Mouse (Mus musculus) midbrain, postnatal 0 days (tissue): ENCODE measurements around the gene 4931428F04Rik. TPM values are rescaled to one million over a fixed set of nuclear protein-coding genes. Genes with fewer than 3 reads are reported as not detected.

Experiments used
- ATAC-seq: fragments of 200-750 bp; cut with Nextera tagmentation; 2 replicates; pipeline ENCODE4 v1.8.0; 2017; ENCODE audit warnings: moderate number of reproducible peaks, mild to moderate bottlenecking, moderate TSS enrichment, moderate library complexity; ENCODE audit not compliant: low FRiP score
- DNase-seq: peaks from one replicate; pipeline ENCODE4 v3.0.0-alpha.2; 2015; ENCODE audit warnings: low spot score
- H3K27ac ChIP-seq: fragments of 300-500 bp; sonication (generic); 2 replicates; pipeline ENCODE4 v1.5.1; 2014; ENCODE audit warnings: low read depth, mild to moderate bottlenecking, low read length, mixed read lengths
- H3K27me3 ChIP-seq: fragments of 300-500 bp; sonication (generic); 2 replicates; pipeline ENCODE4 v1.6.1; 2014; ENCODE audit warnings: low read length, control low read depth, mixed read lengths; ENCODE audit not compliant: insufficient read depth
- H3K36me3 ChIP-seq: fragments of 300-500 bp; sonication (generic); 2 replicates; pipeline ENCODE4 v1.6.1; 2014; ENCODE audit warnings: low read length, control low read depth, mixed read lengths; ENCODE audit not compliant: insufficient read depth
- H3K4me1 ChIP-seq: fragments of 300-500 bp; sonication (generic); 2 replicates; pipeline ENCODE4 v1.6.1; 2014; ENCODE audit warnings: mild to moderate bottlenecking, control low read depth, antibody characterized with exemption, low read length, mixed read lengths; ENCODE audit not compliant: insufficient read depth
- H3K4me2 ChIP-seq: fragments of 300-500 bp; sonication (generic); 2 replicates; pipeline ENCODE4 v1.6.1; 2014; ENCODE audit warnings: low read depth, mild to moderate bottlenecking, low read length, mixed read lengths; ENCODE audit not compliant: poor library complexity, severe bottlenecking
- H3K4me3 ChIP-seq: fragments of 300-500 bp; sonication (generic); 2 replicates; pipeline ENCODE4 v1.5.1; 2014; ENCODE audit warnings: low read depth, mild to moderate bottlenecking, low read length, moderate library complexity
- H3K9ac ChIP-seq: fragments of 300-500 bp; sonication (generic); replicated peaks from 2 replicates; pipeline ENCODE4 v1.6.1; 2014; ENCODE audit warnings: mild to moderate bottlenecking, low read length, moderate library complexity, mixed read lengths; ENCODE audit not compliant: poor library complexity, severe bottlenecking
- H3K9me3 ChIP-seq: fragments of 300-500 bp; sonication (generic); 2 replicates; pipeline ENCODE4 v1.6.1; 2016; ENCODE audit warnings: low read length, control low read depth
- CTCF ChIP-seq: IDR thresholded peaks from 2 replicates; pipeline ENCODE4 v1.5.1; 2016; ENCODE audit warnings: antibody characterized with exemption, mild to moderate bottlenecking
- WGBS: fragments of 180-500 bp; shearing (Covaris S2); extraction: QIAGEN DNeasy Blood & Tissue Kit; methylation state at CpG from one replicate; pipeline ENCODE4 v1.1.7; 2014; 5-methylcytosine and 5-hydroxymethylcytosine counted together
- polyA plus RNA-seq: library from polyadenylated mRNA; unstranded; fragments of >200 nt; fragmentation: Nextera tagmentation; extraction: Ambion mirVana; gene quantifications from 2 replicates; pipeline ENCODE4 v1.2.1, GENCODE M21; 2015
- total RNA-seq: library from RNA; depleted of rRNA; stranded (reverse); fragments of >200 nt; gene quantifications from 2 replicates; pipeline ENCODE4 v1.2.3, GENCODE M21; 2014

Gene 4931428F04Rik
- total and polyA plus RNA-seq, 2 experiments from 2014 or later, result 63.6 to 131 TPM

GRCm38 (mm10) chr8:105253766-105254151, 35.9 kb downstream of the 4931428F04Rik start:
- Histone ChIP-seq H3K9ac (peak overlapping the region; percentile 71; the same call in 1 of the 2 replicates), H3K36me3 (peaks cover 34% of the 10 kb centered on the region), H3K4me1 (peaks cover 5% of the 10 kb centered on the region; the same call in 1 of the 2 replicates), H3K4me3 (peak overlapping the region; percentile 64), H3K27me3 (peaks cover 9% of the 10 kb centered on the region), H3K4me2 (peak overlapping the region; percentile 97), H3K9me3 (no peaks in the 10 kb centered on the region), H3K27ac (peak overlapping the region; percentile 65; the same call in 1 of the 2 replicates)
- TF ChIP-seq CTCF, result no peak
- ATAC-seq, result peak; percentile 27; the same call in 1 of the 2 replicates
- 32% methylated on average over 20 of the region's 20 CpGs for WGBS
- DNase-seq, result peak; percentile 21

- no peak for DNase-seq
- 93% methylated on average over 10 of the region's 10 CpGs for WGBS
These were observed 36.8 kb downstream of the 4931428F04Rik start for GRCm38 (mm10) chr8:105252680-105253537.

GRCm38 (mm10) chr8:105251954-105252353, 37.7 kb downstream of the 4931428F04Rik start:
- TF ChIP-seq CTCF, result no peak
- Histone ChIP-seq H3K36me3 (peaks cover 47% of the 10 kb centered on the region), H3K27me3 (no peaks in the 10 kb centered on the region), H3K4me1 (peaks cover 5% of the 10 kb centered on the region; the same call in 1 of the 2 replicates), H3K9me3 (no peaks in the 10 kb centered on the region), H3K27ac (no peak overlapping the region), H3K9ac (no peak overlapping the region), H3K4me3 (no peak overlapping the region), H3K4me2 (no peak overlapping the region)
- DNase-seq, result no peak
- no peak for ATAC-seq
- WGBS, result 94% methylated on average over 6 of the region's 6 CpGs

More at GRCm38 (mm10) chr8:105252680-105253537, 36.8 kb downstream of the 4931428F04Rik start:
- Histone ChIP-seq H3K9ac (no peak overlapping the region), H3K27ac (no peak overlapping the region), H3K4me2 (0 out of 2 replicates have a peak overlapping the region, but pooled peaks have one; percentile 97), H3K4me1 (peaks cover 5% of the 10 kb centered on the region; the same call in 1 of the 2 replicates), H3K27me3 (peaks cover under 1% of the 10 kb centered on the region; the same call in 1 of the 2 replicates), H3K4me3 (no peak overlapping the region), H3K9me3 (no peaks in the 10 kb centered on the region), H3K36me3 (peaks cover 41% of the 10 kb centered on the region)
- no peak for TF ChIP-seq CTCF
- no peak for ATAC-seq

GRCm38 (mm10) chr8:105241016-105241415, 48.6 kb downstream of the 4931428F04Rik start:
- Histone ChIP-seq H3K4me3 (no peak overlapping the region), H3K4me1 (no peaks in the 10 kb centered on the region), H3K27ac (no peak overlapping the region), H3K9ac (no peak overlapping the region), H3K9me3 (no peaks in the 10 kb centered on the region), H3K27me3 (no peaks in the 10 kb centered on the region), H3K36me3 (peaks cover 35% of the 10 kb centered on the region), H3K4me2 (no peak overlapping the region)
- no peak for DNase-seq
- WGBS, result 97% methylated on average over 7 of the region's 7 CpGs
- no peak for ATAC-seq
- TF ChIP-seq CTCF, result no peak

- Histone ChIP-seq H3K4me3 (no peak overlapping the region), H3K9me3 (no peaks in the 10 kb centered on the region), H3K27ac (no peak overlapping the region), H3K4me1 (no peaks in the 10 kb centered on the region), H3K36me3 (peaks cover 43% of the 10 kb centered on the region), H3K4me2 (no peak overlapping the region), H3K9ac (no peak overlapping the region), H3K27me3 (no peaks in the 10 kb centered on the region)
- TF ChIP-seq CTCF, result no peak
- ATAC-seq (no peak), DNase-seq (no peak)
- 95% methylated on average over 14 of the region's 14 CpGs for WGBS
These were observed 52.1 kb downstream of the 4931428F04Rik start for GRCm38 (mm10) chr8:105237442-105238142.
